Mouse (Mus musculus) embryonic facial prominence, embryonic 15.5 days (tissue): ENCODE measurements around the gene Pear1. TPM values are rescaled to one million over a fixed set of nuclear protein-coding genes. Genes with fewer than 3 reads are reported as not detected.
A peak's percentile ranks its signal among the peaks of the same experiment; 100 is the strongest.

ENCODE experiments used
- ATAC-seq: fragments of 200-750 bp; cut with Nextera tagmentation; 2 replicates; pipeline ENCODE4 v1.8.0; 2017; ENCODE audit warnings: low read depth, moderate TSS enrichment; ENCODE audit not compliant: insufficient number of reproducible peaks, low FRiP score, low TSS enrichment
- H3K27ac ChIP-seq: fragments of 300-500 bp; sonication (generic); replicated peaks from 2 replicates; pipeline ENCODE4 v1.5.1; 2015; ENCODE audit warnings: mild to moderate bottlenecking, inconsistent platforms
- H3K27me3 ChIP-seq: fragments of 300-500 bp; sonication (generic); 2 replicates; pipeline ENCODE4 v1.6.1; 2015; ENCODE audit warnings: inconsistent platforms
- H3K36me3 ChIP-seq: fragments of 300-500 bp; sonication (generic); 2 replicates; pipeline ENCODE4 v1.6.1; 2015; ENCODE audit warnings: mild to moderate bottlenecking, inconsistent platforms
- H3K4me1 ChIP-seq: fragments of 300-500 bp; sonication (generic); 2 replicates; pipeline ENCODE4 v1.6.1; 2015; ENCODE audit warnings: inconsistent platforms
- H3K4me2 ChIP-seq: fragments of 300-500 bp; sonication (generic); replicated peaks from 2 replicates; pipeline ENCODE4 v1.6.1; 2015; ENCODE audit warnings: mild to moderate bottlenecking, inconsistent platforms
- H3K4me3 ChIP-seq: fragments of 300-500 bp; sonication (generic); replicated peaks from 2 replicates; pipeline ENCODE4 v1.5.1; 2015; ENCODE audit warnings: mild to moderate bottlenecking, inconsistent platforms
- H3K9ac ChIP-seq: fragments of 300-500 bp; sonication (generic); 2 replicates; pipeline ENCODE4 v1.6.1; 2015; ENCODE audit warnings: inconsistent platforms
- H3K9me3 ChIP-seq: fragments of 300-500 bp; sonication (generic); replicated peaks from 2 replicates; pipeline ENCODE4 v1.6.1; 2016; ENCODE audit warnings: inconsistent platforms
- WGBS: fragments of 180-500 bp; shearing (Covaris S2); methylation state at CpG from one replicate; pipeline ENCODE4 v1.1.7; 2015; 5-methylcytosine and 5-hydroxymethylcytosine counted together
- polyA plus RNA-seq: library from polyadenylated mRNA; unstranded; fragments of >200 nt; fragmentation: Nextera tagmentation; extraction: Ambion mirVana; gene quantifications from 2 replicates; pipeline ENCODE4 v1.2.1, GENCODE M21; 2015

The Pear1 gene
- polyA plus RNA-seq, 1 experiment from 2014 or later = 27.4 TPM

- no peaks in the 10 kb centered on the region for H3K36me3 ChIP-seq
- no peak overlapping the region for H3K27ac ChIP-seq
- peaks cover 8% of the 10 kb centered on the region; the same call in 1 of the 2 replicates for H3K27me3 ChIP-seq
- H3K4me2 ChIP-seq = no peak overlapping the region
- H3K9me3 ChIP-seq = no peaks in the 10 kb centered on the region
- no peak overlapping the region for H3K9ac ChIP-seq
- ATAC-seq = no peak
- H3K4me3 ChIP-seq = no peak overlapping the region
- WGBS = 84% methylated on average over 25 of the region's 25 CpGs
- peaks cover 18% of the 10 kb centered on the region for H3K4me1 ChIP-seq
Measured at GRCm38 (mm10) chr3:87783282-87784023, 40.7 kb downstream of the Pear1 start.

- Histone ChIP-seq H3K27me3 (peaks cover 25% of the 10 kb centered on the region; the same call in 1 of the 2 replicates), H3K9me3 (no peaks in the 10 kb centered on the region), H3K4me1 (peaks cover 15% of the 10 kb centered on the region), H3K27ac (no peak overlapping the region), H3K36me3 (no peaks in the 10 kb centered on the region), H3K4me2 (no peak overlapping the region), H3K4me3 (no peak overlapping the region), H3K9ac (no peak overlapping the region)
- 20% methylated on average over 2 of the region's 2 CpGs for WGBS
- ATAC-seq = no peak
Measured at GRCm38 (mm10) chr3:87779086-87779485, 45.0 kb downstream of the Pear1 start.

- Histone ChIP-seq H3K36me3 (no peaks in the 10 kb centered on the region), H3K9ac (no peak overlapping the region), H3K4me1 (peaks cover 15% of the 10 kb centered on the region), H3K4me2 (peak overlapping the region; percentile 17), H3K9me3 (no peaks in the 10 kb centered on the region), H3K4me3 (peak overlapping the region; percentile 4; the same call in 1 of the 2 replicates), H3K27ac (no peak overlapping the region), H3K27me3 (peaks cover 29% of the 10 kb centered on the region; the same call in 1 of the 2 replicates)
- ATAC-seq = no peak
- 50% methylated on average over 23 of the region's 23 CpGs for WGBS
Measured at GRCm38 (mm10) chr3:87778283-87778682, 45.8 kb downstream of the Pear1 start.

GRCm38 (mm10) chr3:87771088-87771487, 53.0 kb downstream of the Pear1 start:
- no peak for ATAC-seq
- Histone ChIP-seq H3K36me3 (no peaks in the 10 kb centered on the region), H3K27me3 (peaks cover 33% of the 10 kb centered on the region), H3K4me1 (peaks cover 15% of the 10 kb centered on the region), H3K27ac (no peak overlapping the region), H3K9ac (no peak overlapping the region), H3K4me2 (no peak overlapping the region), H3K9me3 (no peaks in the 10 kb centered on the region), H3K4me3 (no peak overlapping the region)
- WGBS = 40% methylated on average over 6 of the region's 6 CpGs

GRCm38 (mm10) chr3:87770280-87770679, 53.8 kb downstream of the Pear1 start:
- H3K4me2 ChIP-seq = no peak overlapping the region
- 0% methylated on average over 4 of the region's 4 CpGs for WGBS

GRCm38 (mm10) chr3:87769506-87769905, 54.6 kb downstream of the Pear1 start:
- Histone ChIP-seq H3K36me3 (no peaks in the 10 kb centered on the region), H3K4me1 (peaks cover 28% of the 10 kb centered on the region), H3K9ac (no peak overlapping the region), H3K4me2 (no peak overlapping the region), H3K27ac (no peak overlapping the region), H3K9me3 (no peaks in the 10 kb centered on the region), H3K4me3 (no peak overlapping the region), H3K27me3 (peaks cover 31% of the 10 kb centered on the region)
- 79% methylated on average over 8 of the region's 8 CpGs for WGBS
- no peak for ATAC-seq

More at GRCm38 (mm10) chr3:87770280-87770679, 53.8 kb downstream of the Pear1 start:
- H3K4me1 ChIP-seq = peaks cover 20% of the 10 kb centered on the region
- peaks cover 31% of the 10 kb centered on the region for H3K27me3 ChIP-seq
- no peak overlapping the region for H3K9ac ChIP-seq
- no peak overlapping the region for H3K27ac ChIP-seq
- H3K9me3 ChIP-seq = no peaks in the 10 kb centered on the region
- no peak overlapping the region for H3K4me3 ChIP-seq
- no peak for ATAC-seq
- H3K36me3 ChIP-seq = no peaks in the 10 kb centered on the region

GRCm38 (mm10) chr3:87768844-87769243, 55.3 kb downstream of the Pear1 start:
- H3K27me3 ChIP-seq = peaks cover 30% of the 10 kb centered on the region
- H3K9ac ChIP-seq = peak overlapping the region; percentile 28
- peaks cover 35% of the 10 kb centered on the region for H3K4me1 ChIP-seq
- WGBS = under 1% methylated on average over 36 of the region's 37 CpGs
- peak overlapping the region; percentile 69 for H3K27ac ChIP-seq
- H3K9me3 ChIP-seq = no peaks in the 10 kb centered on the region
- peak overlapping the region; percentile 52 for H3K4me2 ChIP-seq
- H3K36me3 ChIP-seq = no peaks in the 10 kb centered on the region
- ATAC-seq = peak; percentile 76
- H3K4me3 ChIP-seq = peak overlapping the region; percentile 53

GRCm38 (mm10) chr3:87768431-87768830, 55.7 kb downstream of the Pear1 start:
- Histone ChIP-seq H3K4me2 (peak overlapping the region; percentile 52), H3K9ac (peak overlapping the region; percentile 28), H3K4me1 (peaks cover 39% of the 10 kb centered on the region), H3K9me3 (no peaks in the 10 kb centered on the region), H3K36me3 (no peaks in the 10 kb centered on the region), H3K27me3 (peaks cover 26% of the 10 kb centered on the region), H3K27ac (peak overlapping the region; percentile 69), H3K4me3 (peak overlapping the region; percentile 53)
- no peak for ATAC-seq
- 45% methylated on average over 6 of the region's 6 CpGs for WGBS

GRCm38 (mm10) chr3:87767764-87768163, 56.3 kb downstream of the Pear1 start:
- peaks cover 26% of the 10 kb centered on the region for H3K27me3 ChIP-seq
- H3K27ac ChIP-seq = peak overlapping the region; percentile 69; the same call in 1 of the 2 replicates
- 70% methylated on average over 8 of the region's 8 CpGs for WGBS
- H3K4me1 ChIP-seq = peaks cover 44% of the 10 kb centered on the region
- H3K4me3 ChIP-seq = peak overlapping the region; percentile 53
- H3K36me3 ChIP-seq = no peaks in the 10 kb centered on the region
- H3K9me3 ChIP-seq = no peaks in the 10 kb centered on the region
- H3K4me2 ChIP-seq = peak overlapping the region; percentile 52
- 0 out of 2 replicates have a peak overlapping the region, but pooled peaks have one; percentile 28 for H3K9ac ChIP-seq
- ATAC-seq = no peak

GRCm38 (mm10) chr3:87766284-87766667, 57.8 kb downstream of the Pear1 start:
- H3K27me3 ChIP-seq = peaks cover 20% of the 10 kb centered on the region
- no peak overlapping the region for H3K9ac ChIP-seq
- no peak overlapping the region for H3K27ac ChIP-seq
- WGBS = 83% methylated on average over 3 of the region's 3 CpGs
- no peaks in the 10 kb centered on the region for H3K9me3 ChIP-seq
- no peaks in the 10 kb centered on the region for H3K36me3 ChIP-seq
- H3K4me2 ChIP-seq = no peak overlapping the region
- peaks cover 58% of the 10 kb centered on the region for H3K4me1 ChIP-seq
- H3K4me3 ChIP-seq = no peak overlapping the region
- ATAC-seq = no peak

- peak overlapping the region; percentile 88 for H3K27ac ChIP-seq
- WGBS = 70% methylated on average over 5 of the region's 5 CpGs
- peaks cover 16% of the 10 kb centered on the region for H3K27me3 ChIP-seq
- H3K9ac ChIP-seq = no peak overlapping the region
- no peaks in the 10 kb centered on the region for H3K36me3 ChIP-seq
- no peak overlapping the region for H3K4me3 ChIP-seq
- no peak overlapping the region for H3K4me2 ChIP-seq
- no peaks in the 10 kb centered on the region for H3K9me3 ChIP-seq
- peaks cover 61% of the 10 kb centered on the region for H3K4me1 ChIP-seq
- ATAC-seq = no peak
Measured at GRCm38 (mm10) chr3:87765631-87766283, 58.3 kb downstream of the Pear1 start.
